8 mouse cellular contexts compared by ENCODE assay signal in genomic region chr14:98168039-98168907, GRCm38 (mm10). TPM values are rescaled to one million over a fixed set of nuclear protein-coding genes. Genes with fewer than 3 reads are reported as not detected.
DNase-seq lines count a peak whose midpoint lies in the region; ATAC-seq lines count a peak whose summit lies in the region.

No protein-coding gene starts in this region.

- DNase-seq in ES-CJ7 (ENCODE audit: low read depth, low spot score), result peak; percentile 54
- DNase-seq in adrenal gland, postnatal 36 days, result peak; percentile 65
- DNase-seq in heart, postnatal 36 days, result peak; percentile 50 to 67
- DNase-seq in layer of hippocampus, adult 9-11 months, result peak; percentile 2
- peak; percentile 32 to 40 for DNase-seq in right cerebral cortex, postnatal 10 days (ENCODE audit: low spot score in 2 of 2)

- intact Hi-C loops in heart, postnatal 36 days (cut with DNase I), result loop anchor here (5.0 to 10.0 kb wide), 5 partner anchors 303 to 611 kb away; no protein-coding TSS in a partner anchor

- under 1% methylated on average over 48 of the region's 48 CpGs for WGBS in macrophage (ENCODE audit: missing documents)

- no peak overlapping the region for H3K27ac ChIP-seq in macrophage

- no peaks in the 10 kb centered on the region for H3K36me3 ChIP-seq in macrophage (ENCODE audit: inconsistent target)

- peak overlapping the region; percentile 45 for H3K4me3 ChIP-seq in macrophage (ENCODE audit: inconsistent target)

- peak; percentile 65 for ATAC-seq in erythroid progenitor cell, adult 5-6 weeks (replicated peaks; ENCODE audit: low FRiP score, poor library complexity, severe bottlenecking)
- no peak for ATAC-seq in CD4-positive, CD25-positive, alpha-beta regulatory T cell, adult 4 months

- H3K79me2 ChIP-seq in macrophage (ENCODE audit: inconsistent target), result no peaks in the 10 kb centered on the region

RNA-seq across cellular contexts. Expression of gene Dach1, which starts 1.3 kb away (rescaled TPM):
- total RNA-seq in adrenal gland, postnatal 36 days (2021), result 1 to 10 TPM; 2.7 to 5.6 TPM
- 3.6 and 4.2 TPM in 2 replicates for total RNA-seq in erythroid progenitor cell, adult 5-6 weeks (2015; ENCODE audit: low replicate concordance)
- total RNA-seq in erythroid progenitor cell, adult 5-6 weeks (2017; ENCODE audit: low replicate concordance), result 1.2 and 2.1 TPM in 2 replicates
- 10 to 100 TPM in 1 of 2 experiments, 1 to 10 TPM in 1; 6.4 to 10.7 TPM for total RNA-seq in heart, postnatal 36 days (2021)
- total RNA-seq in macrophage (2018; cell fraction: chromatin; rRNA removed), result 1 to 10 TPM in 2 of 26 experiments, under 1 TPM in 17, not detected in 7; 0.16 to 1.2 (median 0.38) TPM
- under 1 TPM in 24 of 26 experiments, not detected in 2; 0.03 to 0.58 (median 0.20) TPM for total RNA-seq in macrophage (2018; cell fraction: cytosol; rRNA removed)
- total RNA-seq in macrophage (2018; cell fraction: nucleus; rRNA removed), result 1 to 10 TPM in 3 of 26 experiments, under 1 TPM in 16, not detected in 7; 0.10 to 1.4 (median 0.48) TPM
- polyA plus RNA-seq in macrophage (2018), result 0.12 to 0.32 TPM (median 0.14 TPM) in 3 replicates
- polyA plus RNA-seq in CD4-positive, CD25-positive, alpha-beta regulatory T cell, adult 4 months (2017; shearing (Covaris generic)), result not detected

Comparison
In these comparisons a context has a peak if more than half of its experiments do, and no peak if none do; other contexts are left out.
1. DNase-seq: peak in every context shown above with its lines; median percentile 65 in adrenal gland, postnatal 36 days; 58 in heart, postnatal 36 days; 54 in ES-CJ7; 36 in right cerebral cortex, postnatal 10 days; 2 in layer of hippocampus, adult 9-11 months.